Mouse (Mus musculus) embryonic fibroblast, embryonic 13.5 days (primary cell): ENCODE results near the gene Ccl8. TPM values are rescaled to one million over a fixed set of nuclear protein-coding genes. Genes with fewer than 3 reads are reported as not detected.

Experiments
- H3K27ac ChIP-seq: 2 replicates; pipeline ENCODE4 v1.5.1; 2012; ENCODE audit warnings: low read length, control low read depth, inconsistent platforms; ENCODE audit not compliant: insufficient read depth
- H3K4me1 ChIP-seq: 2 replicates; pipeline ENCODE4 v1.6.1; 2011; ENCODE audit warnings: low read length; ENCODE audit not compliant: control insufficient read depth, insufficient read depth
- H3K4me3 ChIP-seq: 2 replicates; pipeline ENCODE4 v1.5.1; 2011; ENCODE audit warnings: mild to moderate bottlenecking, control low read depth, low read length; ENCODE audit not compliant: insufficient read depth
- CTCF ChIP-seq: IDR thresholded peaks from 2 replicates; pipeline ENCODE4 v1.5.1; 2011; ENCODE audit warnings: mild to moderate bottlenecking, control low read depth, low read length, moderate library complexity, borderline replicate concordance; ENCODE audit not compliant: insufficient read depth
- POLR2A ChIP-seq: IDR thresholded peaks from 2 replicates; pipeline ENCODE4 v1.6.1; 2011; ENCODE audit warnings: low read depth, mild to moderate bottlenecking, control low read depth, low read length, moderate library complexity
- polyA plus RNA-seq: library from polyadenylated mRNA; stranded (reverse); fragments of >200 nt; gene quantifications from 2 replicates; pipeline ENCODE4 v1.2.4, GENCODE M21; 2011; ENCODE audit warnings: low read depth; ENCODE audit not compliant: missing spikeins, insufficient read length

The Ccl8 gene
- polyA plus RNA-seq, 1 experiment = not detected

DNA sequence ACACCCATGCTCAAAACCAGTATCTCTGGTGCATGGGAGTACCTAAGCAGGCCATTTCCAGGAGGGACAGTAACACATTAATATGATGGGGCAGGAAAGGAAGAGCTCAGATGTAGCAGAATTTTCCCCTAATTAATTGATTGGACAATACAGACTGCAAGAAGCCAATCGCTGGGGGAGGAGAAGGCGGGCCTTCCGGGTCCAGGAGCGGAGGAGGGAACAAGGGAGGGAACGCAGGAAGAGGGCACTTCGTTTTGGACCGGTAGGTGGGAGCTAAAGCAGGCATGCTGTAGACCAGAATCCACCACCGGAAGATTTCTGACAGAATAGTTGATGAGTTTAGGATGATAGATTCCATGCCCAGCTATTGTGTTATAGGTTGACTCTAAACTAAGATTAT, 48.3 kb downstream of the Ccl8 start:
- Histone ChIP-seq H3K27ac (no peak overlapping the region), H3K4me3 (no peak overlapping the region), H3K4me1 (peaks cover 5% of the 10 kb centered on the region)
- TF ChIP-seq CTCF (no peak), POLR2A (no peak)

Other genes with a start within 250 kb of the Ccl8 start
- not detected in 2 replicates for gene Asic2, start 146.7 kb upstream of the Ccl8 start, polyA plus RNA-seq
- 110 and 116 TPM in 2 replicates for gene Ccl2, start 79.6 kb upstream of the Ccl8 start, polyA plus RNA-seq
- not detected in 2 replicates for gene Gm17268, start 76.6 kb upstream of the Ccl8 start, polyA plus RNA-seq
- 189 and 195 TPM in 2 replicates for gene Ccl7, start 69.5 kb upstream of the Ccl8 start, polyA plus RNA-seq
- 2.6 and 2.9 TPM in 2 replicates for gene Ccl11, start 57.4 kb upstream of the Ccl8 start, polyA plus RNA-seq
- 7.3 TPM in 1 of 2 replicates, not detected in the other for gene Ccl12, start 13.3 kb upstream of the Ccl8 start, polyA plus RNA-seq
- gene Ccl1, start 190.5 kb downstream of the Ccl8 start, polyA plus RNA-seq = not detected in 2 replicates